Mouse (Mus musculus) spleen, postnatal 4 days (tissue): ENCODE results near the gene Apip.

ENCODE experiments used
- DNase-seq, 2 experiments: peaks; one replicate each; pipeline ENCODE4 v3.0.0; 2022; ENCODE audit warnings: low spot score in 2 of 2

Gene Apip

DNA sequence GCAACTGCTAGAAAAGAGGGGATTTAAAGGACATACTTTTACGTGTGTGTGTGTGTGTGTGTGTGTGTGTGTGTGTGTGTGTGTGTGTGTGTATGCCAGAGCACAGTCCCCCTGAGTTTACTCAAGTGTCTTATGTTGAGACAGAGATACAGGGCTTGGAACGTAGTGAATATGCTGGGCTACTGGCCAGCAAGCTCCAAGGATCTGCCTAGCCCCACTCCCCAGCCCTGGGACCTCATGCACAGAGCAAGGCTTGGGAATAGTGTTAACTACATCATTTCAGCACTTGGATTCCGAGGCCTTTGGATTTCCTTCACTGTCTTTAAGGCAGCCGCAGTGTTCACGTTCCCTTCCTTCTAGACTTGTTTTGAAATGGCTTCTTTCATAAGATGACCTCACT lies 29.1 kb downstream of the Apip start:
- peak in 1 of 2 experiments; percentile 19 for DNase-seq

DNA sequence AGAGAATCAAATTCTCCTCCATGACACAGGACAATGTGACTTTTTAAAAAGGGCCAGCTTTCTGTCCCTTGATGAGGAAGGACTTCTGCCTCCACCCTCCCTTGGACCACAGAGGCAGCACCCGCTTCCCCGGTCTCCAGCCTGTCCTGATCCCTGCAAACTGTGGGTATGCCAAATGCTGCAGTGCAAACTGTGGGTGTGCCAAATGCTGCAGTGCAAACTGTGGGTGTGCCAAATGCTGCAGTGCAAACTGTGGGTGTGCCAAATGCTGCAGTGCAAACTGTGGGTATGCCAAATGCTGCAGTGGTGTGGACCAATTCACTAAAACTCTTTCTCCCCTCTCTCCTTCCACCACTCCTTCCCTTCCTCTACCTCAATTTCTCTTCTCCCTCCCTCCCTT lies 32.7 kb downstream of the Apip start:
- DNase-seq = peak in 1 of 2 experiments; percentile 37

DNA sequence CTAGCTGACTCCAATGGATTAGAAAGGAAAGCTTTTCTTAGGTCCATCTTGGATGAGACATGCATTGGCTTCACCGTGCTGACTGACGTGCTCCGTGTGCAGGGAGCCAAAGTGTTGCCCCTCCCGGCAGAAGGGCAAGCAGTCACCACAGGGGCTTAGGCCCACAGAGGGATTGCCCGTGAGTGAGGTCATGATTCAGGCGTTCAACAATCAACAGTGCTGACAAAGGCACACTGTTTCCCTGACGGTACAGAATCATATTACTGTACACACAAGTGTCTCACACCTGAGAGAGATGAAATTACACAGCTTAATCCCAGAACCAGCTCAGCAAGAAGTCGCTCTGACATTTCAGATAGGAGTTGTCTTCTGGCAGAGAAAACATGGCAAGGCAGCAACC lies 38.2 kb downstream of the Apip start:
- no peak for DNase-seq

DNA sequence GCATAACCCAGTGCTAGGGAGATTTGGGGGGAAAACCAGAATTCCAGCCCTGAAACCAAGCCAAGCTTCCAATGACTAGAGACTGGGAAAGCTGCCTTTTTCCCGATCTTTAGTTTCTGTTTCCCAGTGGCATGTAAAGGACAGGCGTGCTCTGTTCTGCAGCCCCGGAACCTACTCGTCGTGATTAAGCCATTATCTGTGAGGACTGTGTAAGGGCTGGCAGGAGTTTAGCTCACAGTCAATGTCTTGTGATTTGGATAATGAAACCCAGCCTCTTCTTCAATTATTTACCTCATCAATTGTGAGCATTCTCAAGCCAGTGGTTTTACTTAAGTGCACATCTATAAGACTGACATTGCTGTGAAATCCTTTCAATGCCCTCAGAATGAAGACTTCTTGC lies 43.7 kb downstream of the Apip start:
- DNase-seq = peak in 1 of 2 experiments; percentile 44

DNA sequence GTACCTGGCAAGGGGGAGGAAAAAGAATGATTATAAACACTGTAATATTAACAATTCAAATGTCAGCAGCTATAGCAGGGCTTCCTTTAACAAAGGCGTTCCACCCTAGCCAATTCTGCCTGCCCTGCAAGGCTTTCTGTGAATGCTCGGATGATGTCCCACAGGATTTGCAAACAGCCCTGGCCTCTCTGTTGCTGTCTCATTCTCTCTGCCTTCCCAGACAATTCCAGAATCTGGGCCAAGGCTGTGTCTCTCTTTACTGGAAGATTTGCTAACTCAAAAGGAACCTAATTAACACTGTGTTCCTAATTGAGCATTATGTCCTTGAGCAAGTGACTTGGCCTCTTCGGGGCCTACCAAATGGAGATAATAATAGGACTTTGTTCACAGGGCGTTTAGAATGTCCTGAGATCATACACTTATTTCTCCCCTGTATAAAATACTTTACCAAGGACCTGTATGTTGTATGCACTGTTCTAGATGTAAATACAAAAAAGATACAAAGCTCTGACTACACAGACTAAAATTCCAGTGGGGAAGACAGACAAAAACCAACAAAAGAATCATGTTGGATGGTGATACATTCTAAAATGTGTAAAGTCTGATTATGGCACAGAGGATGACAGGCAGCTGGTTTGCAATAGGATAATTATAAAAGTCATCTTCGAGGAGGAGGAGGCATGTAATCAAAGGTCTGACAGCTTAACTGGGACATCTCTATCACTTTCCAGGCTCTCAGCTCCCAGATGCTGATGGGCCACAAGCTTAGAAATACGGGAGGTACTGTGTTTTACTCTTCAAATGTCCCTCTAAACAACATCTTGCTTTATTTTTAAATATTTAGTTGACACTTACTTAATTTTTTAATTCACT lies 45.1 kb downstream of the Apip start:
- peak in 1 of 2 experiments; percentile 55 for DNase-seq

DNA sequence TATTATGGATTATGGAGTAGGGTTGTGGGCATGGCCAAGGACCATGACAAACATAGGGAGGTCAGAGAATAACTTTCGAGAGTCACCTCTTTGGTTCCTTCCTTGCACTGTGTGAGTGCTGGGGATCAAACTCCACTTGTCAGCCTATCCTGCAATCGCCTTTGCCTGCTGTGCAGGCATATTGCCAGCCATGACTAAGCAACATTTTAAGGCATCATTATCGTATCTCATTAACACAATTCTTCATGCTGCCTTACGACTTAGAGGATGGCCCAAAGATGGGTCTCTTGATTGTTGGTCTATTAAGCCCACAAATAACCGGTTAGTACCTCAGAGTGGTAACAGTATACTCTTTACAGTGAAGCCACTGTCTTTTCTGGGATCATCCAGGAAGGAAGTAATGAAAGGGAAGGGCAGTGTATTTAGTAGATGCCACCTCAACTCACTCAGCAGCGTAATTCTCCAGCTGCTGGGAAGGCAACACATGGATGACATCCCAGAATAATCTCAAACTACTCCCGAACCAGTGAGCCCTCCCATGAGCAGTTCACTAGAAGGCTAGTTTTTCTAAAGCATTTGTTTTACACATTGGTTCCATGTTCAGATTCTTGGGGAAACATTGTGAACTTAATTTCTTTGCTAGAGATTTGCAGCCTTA lies 45.9 kb downstream of the Apip start:
- DNase-seq = peak; percentile 66 to 69

DNA sequence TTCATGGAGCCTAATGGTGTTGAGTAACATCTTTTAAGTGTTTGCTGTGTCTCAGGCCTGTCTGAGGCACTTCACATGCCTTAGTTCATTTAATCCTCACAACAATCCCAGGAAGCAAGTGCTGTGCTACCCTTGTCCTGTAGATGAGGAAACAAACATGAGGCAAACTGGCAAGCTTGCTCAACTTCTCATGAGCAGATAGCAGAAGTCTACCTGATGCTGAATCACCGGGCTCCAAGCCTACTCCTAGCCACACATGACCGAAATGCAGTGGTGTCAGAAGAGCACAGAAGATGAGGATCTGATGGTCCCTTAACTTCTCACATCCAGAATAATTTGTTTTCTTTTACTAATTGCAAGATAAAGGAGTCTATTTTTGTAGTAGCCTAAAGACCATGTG lies 56.2 kb downstream of the Apip start:
- no peak for DNase-seq

DNA sequence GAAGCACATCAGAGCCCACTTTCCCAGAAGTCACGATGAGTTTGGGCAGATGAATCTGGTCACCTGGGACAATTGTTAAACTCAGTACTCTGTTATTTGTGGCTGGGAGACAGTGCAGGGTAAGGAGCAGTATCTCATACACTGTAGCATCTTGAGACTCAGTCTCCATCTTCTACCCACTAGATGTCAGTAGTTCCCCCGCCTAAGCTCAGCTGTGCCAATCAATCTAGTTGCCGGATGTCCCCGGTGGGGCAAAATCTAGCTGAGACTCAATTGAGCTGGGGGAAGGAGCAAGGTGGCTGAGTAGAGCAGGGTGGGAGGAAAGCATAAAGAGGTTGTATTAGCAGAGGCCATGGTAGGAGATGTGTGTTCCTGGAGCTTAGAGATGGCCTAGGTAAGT lies 57.7 kb downstream of the Apip start:
- no peak for DNase-seq

DNA sequence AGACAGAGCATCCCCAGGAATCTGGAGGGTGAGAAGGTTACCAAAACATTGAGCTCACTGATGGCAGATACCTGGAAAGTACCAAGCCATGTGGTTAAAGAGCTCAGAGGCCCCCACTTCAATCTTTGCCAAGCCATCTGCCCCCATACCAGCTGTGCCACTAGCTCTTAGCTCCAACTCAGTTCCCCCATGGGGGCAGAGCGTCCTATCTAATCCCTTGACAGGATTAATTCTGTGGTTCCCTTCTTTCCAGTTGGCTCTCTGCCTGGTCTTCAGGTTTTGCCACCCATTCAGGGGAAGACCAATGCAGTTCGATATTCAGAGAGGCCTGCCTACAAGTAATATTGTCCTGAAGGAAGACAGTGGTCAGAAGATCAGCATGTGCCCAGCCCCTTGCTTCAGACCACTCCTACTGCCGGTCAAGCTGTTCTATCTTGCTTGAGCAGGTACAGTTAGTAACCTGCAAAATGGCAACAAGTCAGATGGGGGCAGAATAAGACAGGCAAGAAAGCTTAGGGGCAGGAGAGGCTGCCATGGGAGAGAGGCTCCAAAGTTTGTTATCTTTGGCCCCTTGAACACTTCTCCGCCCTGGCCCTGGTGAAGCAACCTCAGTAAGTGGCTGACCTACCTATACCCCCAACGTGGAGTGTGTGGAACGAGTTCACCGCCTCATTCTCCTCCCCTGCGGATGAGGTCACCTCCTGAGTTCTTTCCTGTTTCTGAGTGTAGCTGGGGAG lies 65.2 kb downstream of the Apip start:
- DNase-seq = no peak
